Mouse (Mus musculus) cerebellum, adult (tissue): Measurements from ENCODE around the gene Nfkbil1.
"Not testable (repeated sequence)": the region's sequence is repeated elsewhere in the genome, so short reads cannot be mapped to it uniquely, and the experiment has no call there.

Experiments used
- ATAC-seq: cut with Nextera tagmentation; 2 replicates; pipeline ENCODE4 v1.9.2; 2017; ENCODE audit warnings: mild to moderate bottlenecking, moderate library complexity, mixed read lengths; ENCODE audit not compliant: insufficient number of reproducible peaks, low FRiP score, low TSS enrichment

Gene Nfkbil1

DNA sequence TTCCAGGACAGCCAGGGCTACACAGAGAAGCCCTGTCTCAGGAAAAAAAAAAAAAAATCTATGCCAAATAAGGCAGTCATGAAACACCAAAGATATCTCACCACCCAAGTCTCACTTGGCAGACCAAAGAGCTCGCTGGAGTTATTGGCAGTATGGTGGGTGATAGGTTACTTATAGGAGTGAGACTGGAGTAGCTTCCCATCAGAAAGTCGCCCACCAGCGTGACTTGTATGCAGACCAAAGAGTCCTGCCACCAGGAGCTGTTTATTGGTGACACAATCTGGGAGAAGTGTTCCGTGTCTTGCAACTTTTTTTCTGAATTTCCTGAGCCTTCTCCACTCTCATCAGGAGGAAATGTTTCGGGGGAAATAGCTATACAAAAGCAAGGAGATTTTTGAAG, 4.1 kb upstream of the Nfkbil1 start:
- no peak for ATAC-seq

DNA sequence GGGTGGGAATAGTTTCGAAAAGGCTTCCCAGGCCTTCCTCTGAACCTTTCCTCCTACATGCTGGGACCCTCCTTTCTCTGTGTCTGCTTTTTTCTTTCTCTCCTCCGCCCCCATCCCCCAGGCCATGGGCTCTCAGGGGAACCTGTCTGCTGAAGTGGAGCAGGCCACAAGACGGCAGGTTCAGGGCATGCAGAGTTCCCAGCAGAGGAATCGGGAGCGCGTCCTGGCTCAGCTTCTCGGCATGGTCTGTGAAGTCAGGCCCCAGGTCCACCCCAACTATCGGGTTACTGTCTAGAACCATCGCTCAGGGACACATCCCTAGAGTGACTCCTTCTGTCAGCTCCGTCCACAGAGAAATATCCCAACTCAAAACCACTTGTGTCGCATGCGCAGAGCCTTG, 1.9 kb upstream of the Nfkbil1 start:
- no peak for ATAC-seq

DNA sequence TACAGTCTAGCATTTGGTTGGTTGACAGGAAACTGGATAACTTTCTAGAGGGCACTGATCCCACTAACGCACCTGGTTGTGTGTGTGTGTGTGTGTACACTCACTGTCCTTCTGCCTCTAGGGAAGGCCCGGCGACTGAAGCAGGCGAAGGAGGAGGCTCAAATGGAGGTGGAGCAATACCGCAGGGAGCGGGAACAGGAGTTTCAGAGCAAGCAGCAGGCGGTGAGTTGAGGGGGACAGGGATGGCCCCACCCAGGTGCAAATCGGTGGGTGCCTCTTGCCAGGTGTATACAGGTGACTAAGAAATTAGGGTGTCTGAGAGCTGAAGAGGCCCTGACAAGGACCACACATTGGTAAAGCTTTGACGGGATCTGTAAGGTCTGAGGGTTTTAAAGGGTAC, 1.4 kb upstream of the Nfkbil1 start:
- ATAC-seq = no peak

DNA sequence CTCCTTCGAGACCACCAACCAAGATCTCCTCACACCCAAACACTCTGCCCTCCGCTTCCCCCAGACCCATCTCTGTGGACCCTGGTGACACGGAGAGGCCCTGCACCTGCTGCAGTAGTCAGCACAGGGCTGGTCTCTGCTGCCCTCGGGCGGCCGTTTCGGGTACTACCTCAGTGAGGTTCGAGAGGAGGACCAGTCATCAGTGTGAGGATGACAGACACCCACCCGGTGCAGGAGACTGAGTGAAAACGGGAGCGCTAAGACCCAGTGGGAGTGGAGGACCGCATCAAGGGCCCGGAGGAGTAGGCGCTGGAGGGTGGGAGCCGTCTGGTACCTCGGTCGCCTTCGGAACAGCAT, 776 bp upstream of the Nfkbil1 start:
- peak; percentile 77 for ATAC-seq

DNA sequence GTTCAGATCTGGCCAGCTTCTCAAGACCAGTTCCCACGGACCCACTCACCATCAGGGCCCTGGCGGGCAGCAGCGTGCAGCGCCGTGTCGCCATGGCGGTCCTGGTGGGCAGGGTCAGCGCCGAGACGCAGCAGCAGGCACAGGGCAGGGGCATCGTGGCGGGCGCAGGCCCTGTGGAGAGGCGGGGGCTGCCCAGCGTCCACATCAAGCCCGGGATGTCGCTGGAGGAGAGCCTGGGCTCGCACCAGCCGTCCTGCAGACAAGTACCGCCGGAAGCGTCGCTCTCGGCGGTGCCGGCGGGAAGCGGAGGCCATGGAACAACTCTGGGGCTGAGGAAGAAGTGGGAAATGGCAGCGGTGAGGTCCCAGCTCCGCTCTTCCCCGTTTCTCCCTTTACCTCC, 689 bp downstream of the Nfkbil1 start:
- no peak for ATAC-seq

DNA sequence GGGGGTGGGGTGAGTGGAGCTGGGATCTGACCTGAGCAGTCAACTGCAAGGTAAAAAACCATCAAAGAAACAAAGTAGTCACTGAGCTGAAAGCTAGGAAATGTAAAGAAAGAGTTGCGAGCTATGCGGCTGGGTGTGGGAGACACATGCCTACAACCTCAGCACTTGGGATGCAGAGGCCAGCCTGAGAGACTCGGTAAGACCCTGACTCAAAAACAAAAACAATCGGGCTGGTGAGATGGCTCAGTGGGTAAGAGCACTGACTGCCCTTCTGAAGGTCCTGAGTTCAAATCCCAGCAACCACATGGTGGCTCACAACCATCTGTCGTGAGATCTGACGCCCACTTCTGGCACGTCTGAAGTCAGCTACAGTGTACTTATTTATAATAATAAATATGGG, 1.5 kb downstream of the Nfkbil1 start:
- ATAC-seq = not testable (repeated sequence)

DNA sequence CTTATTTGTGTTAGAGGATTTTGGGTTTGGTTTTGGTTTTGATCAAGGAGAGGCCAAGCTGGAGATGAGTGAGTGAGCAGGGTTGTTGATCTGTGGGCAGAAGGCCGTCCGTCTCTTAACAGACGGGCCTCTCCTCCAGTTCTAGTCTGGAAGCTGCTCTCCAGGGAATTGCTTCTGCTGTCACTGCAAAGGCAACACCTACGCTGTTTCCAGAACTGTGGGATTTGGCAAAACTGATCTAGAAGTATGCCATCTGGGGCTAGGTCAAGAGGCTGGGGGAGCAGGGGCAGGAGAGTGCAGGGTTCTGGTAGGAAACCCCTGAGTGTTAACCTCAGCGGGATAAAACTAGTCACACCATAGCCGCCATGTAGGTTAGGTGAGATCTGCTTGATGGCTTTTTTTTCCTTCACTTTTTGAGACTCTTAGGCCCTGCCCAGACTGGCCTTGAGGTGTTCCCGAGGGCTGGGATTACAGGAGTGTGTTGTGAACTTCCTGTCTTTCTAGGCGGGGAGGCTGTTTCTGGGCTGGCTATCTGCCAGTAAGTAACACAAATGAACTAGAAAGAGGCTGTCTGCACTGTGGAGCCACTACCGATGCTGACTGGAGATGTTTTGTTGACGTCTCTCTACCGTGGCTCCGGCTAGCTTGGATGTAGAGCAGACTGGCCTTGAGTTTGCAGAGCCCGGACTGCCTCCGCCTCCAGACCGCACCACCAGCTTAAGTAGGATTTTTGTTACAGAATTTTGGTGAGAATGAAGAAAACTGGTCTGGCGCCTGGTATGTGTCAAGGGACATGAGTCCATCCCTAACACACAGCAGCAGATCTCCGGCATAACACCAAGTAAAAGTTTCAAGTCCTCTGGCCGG, 2.2 kb downstream of the Nfkbil1 start, which contains the start of gene Atp6v1g2:
Gene Atp6v1g2 (plus strand): TSS at position 547 of the 867 bp plus-strand sequence.
- no peak for ATAC-seq

DNA sequence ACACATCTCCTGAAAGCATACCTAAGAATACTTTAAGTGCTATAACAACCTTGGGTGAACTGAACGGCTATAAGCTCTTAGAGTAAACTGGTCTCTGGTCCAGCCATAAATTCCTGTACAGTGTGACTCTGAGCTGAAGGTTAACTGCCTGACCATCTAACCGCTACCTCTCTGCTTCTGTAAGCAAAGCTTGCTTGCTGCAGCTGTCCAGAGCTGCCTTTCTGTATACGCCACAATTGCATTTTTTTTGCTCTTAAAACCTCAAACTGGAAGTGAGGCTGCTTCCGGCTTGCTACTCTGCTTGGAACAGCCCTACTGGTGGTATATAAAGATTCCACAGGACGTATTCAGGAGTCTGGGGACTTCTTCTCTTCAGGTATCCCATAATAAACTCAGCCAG, 2.9 kb downstream of the Nfkbil1 start:
- no peak for ATAC-seq

DNA sequence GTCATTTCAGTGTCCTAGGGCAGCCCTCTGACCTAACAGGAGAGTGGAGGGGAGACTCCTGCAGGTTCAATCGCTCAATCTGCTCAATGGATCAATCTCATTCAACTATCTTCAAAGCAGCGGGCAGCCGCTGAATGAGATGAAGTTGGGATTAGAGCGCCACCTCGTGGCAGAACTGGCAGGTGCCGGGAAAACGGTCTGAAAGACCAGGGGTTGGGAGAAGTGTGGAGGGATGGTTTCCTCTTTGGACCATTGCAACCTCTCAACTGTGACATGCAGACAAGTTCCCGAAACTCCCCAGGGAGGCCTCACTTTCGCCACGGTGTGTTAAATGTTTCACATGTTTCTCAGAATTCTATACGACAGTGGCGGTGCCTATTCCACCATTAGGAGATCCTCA, 3.5 kb downstream of the Nfkbil1 start:
- no peak for ATAC-seq

DNA sequence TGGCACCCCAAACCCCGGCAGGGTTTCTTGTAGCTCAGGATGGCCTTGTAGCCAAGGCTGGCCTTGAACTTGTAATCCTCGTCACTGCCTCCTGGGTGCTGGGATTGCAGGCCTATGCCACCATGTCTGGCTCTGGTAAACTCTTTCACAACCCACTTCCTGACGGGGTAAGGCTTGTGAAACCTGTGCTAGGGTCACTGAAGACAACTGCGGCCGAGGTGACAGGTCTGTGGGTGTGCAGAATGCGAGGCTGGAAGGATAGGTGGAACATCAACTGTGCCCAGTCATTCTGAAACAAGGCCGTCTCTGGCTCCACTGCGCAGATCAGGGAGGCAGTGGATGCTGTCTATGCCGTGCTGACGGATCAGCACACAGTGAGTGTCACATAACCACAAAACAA, 4.6 kb downstream of the Nfkbil1 start:
- no peak for ATAC-seq

DNA sequence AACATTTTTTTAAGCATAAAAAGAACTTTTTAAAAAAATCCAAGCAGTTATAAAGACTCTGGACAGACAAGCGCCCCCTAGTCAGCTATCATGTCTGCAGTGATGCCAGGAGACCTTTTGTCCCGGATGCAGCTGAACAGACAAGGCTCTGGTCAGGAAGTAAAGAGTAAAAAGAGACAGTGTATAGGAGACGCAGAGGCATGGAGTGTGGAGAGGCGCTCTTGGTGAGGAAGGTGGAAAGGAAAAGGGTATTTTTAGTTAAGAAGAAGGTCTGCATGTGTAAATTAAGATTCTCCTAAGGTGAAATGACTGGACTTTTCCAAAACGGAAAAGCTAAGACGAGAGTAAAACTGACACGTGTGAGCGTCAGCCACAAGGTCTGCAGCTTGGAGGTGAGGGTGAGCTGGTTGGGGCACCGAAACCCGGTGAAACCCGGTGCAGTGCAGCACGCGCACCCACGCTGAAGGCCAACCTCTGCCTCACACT, 9.0 kb downstream of the Nfkbil1 start:
- ATAC-seq = no peak

DNA sequence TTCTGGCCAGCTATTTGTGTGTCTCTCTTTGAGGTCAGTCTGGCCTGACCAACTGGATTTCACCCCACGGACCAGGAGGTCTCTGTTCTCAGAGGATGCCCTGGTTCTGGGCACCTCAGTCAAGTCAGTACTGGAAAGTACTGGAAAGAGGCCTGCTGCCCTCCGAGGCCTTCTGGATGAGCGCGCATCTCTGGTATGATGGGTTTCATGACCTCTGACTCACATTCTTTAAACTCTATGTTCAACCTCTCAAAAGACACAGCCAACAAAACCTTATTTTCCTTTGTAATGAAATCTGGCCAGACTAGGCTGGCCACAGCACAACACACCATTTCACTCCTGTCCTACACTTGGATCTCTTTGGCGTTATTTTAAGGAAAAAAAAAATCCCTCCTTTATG, 10.1 kb downstream of the Nfkbil1 start:
- no peak for ATAC-seq

DNA sequence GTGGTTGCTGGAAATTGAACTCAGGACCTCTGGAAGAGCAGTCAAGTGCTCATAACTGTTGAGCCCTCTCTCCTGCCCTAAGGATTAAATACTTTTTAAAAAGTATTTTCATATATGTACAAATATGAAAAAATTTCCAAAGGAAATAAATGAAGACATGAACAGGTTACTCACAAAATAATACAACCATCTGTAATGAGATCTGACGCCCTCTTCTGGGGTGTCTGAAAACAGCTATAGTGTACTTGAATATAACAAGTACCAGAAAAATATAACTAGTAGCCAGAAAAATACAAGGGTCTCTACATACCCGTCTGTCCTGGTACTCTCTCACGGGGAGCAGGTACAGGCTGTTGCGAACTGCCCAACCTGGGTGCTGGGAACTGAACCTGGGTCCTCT, 11.0 kb downstream of the Nfkbil1 start:
- ATAC-seq = no peak

DNA sequence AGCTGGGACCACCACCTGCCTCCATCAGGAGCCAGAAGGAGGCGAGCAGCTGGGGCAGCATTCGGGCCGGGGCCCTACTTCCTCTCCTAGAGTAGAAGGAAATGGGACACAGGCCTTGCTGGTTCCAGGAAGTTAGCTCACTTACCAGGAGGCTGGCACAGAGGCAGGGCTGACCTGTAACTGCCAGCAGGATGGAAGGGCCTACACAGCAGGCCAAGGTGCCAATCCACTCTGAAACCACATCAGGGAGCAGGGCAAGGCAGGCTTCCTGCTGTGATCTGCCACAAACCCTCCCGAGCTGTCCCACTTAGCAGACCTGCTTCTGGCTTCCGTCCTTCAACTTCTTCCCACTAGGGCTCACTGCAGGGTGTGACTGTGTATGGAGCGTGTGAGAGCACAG, 13.3 kb downstream of the Nfkbil1 start:
- no peak for ATAC-seq

DNA sequence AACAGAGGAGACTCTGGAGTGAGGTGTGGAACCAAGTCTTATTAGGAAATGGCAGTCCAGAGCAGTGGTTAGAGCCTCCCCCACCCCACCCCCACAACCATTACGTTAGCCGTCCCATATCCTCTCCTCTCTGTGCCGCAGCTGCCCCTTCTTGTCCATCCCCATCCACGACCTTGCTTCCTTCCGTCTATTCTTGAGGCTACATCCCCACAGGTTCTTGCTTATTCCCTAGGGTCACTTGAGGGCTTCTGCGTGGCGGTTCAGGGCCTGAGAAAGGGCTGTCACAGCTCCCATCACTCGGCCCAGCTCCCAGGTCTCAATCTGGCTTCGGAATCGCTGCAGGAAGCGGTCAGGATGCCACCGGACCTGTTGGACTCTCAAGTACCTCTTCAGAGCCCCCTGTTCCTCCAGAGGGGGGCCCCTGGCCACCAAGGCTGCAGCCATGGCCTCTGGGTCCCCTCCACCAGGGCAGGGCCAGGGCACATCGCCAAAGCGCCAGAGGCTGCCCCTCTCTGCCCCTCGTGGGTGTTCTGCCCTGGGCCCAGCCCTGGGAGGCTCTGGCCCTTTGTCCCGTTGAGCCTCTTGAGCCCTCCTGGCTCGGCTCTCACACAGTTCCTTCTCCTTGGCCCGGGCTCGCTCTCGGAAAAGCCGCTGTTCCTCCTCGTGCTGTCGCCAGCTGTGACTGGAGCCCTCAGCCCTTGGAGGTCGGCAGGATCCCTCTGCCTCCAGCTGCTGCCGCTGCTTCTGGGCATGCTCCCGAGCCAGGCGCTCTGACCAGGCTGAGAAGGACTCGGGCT, 15.2 kb downstream of the Nfkbil1 start, which contains the start of gene Gm16181:
Gene Gm16181 (plus strand): TSS at position 679 of the 797 bp plus-strand sequence.
- no peak for ATAC-seq

DNA sequence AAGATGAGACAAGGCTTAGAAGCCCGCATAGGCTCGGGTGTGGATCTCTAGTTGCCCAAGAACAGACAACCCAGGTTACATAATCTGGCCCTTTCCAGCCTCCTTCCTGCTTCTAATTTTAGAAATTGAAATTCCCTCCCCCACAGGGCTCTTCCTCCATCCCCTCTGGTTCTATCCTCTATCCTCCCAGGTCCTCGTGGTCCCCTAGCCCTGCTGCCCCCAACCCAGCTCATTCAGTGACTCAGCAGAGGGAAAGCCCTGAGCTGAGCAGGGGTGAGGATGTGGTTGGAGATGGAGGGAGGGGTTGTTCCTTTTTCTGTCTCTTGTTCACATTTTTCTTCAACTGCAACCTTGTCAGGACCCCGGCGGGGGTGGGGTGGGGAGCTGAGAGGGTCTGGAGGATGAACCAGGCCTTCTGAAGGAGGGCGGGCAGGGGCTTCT, 16.0 kb downstream of the Nfkbil1 start:
- ATAC-seq = no peak; the same call in 1 of the 2 replicates

DNA sequence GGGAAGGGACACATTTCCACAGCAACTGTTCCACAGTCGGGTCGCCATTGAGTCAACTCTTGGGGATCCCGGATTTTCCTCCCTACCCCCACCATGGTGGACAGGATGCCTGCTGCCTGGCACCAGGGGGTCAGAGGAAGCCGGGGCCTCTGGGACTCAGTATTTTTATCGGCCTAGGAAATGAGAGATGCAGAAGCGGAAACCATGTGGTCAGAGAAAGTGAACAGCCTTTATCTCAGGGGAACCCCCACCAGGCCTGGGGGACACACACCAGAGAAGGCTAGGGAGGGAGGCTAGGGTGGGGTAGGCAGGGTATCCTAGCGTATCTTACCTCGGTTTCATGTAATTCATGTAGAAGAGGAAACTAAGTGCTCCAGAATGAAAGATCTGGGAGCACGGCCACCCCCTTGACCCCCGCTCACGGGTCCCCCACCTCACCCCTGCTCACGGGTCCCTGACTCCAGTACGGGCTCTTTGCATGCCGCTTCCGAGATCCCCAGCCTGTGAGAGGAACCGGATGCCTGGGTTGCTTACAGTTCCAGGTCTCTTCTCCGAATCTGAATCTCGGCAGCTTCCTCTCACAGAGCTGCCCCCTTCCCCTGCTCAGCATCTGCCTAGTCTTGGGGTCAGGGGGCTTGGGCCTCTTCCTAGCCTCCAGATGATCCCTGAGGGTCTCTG, 16.9 kb downstream of the Nfkbil1 start:
- no peak for ATAC-seq

DNA sequence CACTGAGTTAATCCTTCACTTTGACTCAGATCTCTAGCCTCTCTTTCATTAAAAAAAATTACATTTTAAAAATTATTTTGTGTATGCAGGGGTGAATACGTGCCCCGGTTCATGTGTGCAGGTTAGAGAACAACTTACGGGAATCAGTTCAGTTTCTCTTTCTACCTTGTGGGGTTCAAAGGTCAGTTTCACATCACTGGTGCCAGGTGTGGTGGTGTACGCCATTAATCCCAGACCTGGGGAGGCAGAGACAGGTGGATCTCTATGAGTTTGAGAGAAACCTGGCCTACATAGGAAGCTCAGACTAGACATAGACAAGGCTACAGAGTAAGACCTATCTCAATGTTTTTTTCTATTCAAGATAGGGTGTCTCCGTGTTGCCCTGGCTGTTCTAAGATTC, 22.5 kb downstream of the Nfkbil1 start:
- ATAC-seq = no peak

DNA sequence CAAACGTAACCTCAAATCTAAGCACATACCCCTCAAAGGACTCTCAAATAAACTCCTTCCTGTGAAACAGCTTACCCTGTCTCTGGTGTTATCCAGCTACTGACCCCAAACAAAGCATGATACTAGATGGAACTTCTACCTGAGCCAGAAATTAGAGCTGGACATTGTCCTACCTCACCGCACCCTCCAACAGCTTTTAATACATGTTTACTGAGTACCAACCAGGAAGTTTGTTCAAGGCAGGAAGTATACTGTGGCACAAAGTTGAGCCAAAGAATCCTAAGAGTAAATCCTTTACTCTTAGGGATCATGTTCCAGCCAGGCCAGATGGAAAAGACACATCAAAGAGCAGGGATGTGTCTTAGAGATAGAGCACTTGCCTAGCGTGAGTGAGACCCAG, 25.0 kb downstream of the Nfkbil1 start:
- ATAC-seq = no peak

DNA sequence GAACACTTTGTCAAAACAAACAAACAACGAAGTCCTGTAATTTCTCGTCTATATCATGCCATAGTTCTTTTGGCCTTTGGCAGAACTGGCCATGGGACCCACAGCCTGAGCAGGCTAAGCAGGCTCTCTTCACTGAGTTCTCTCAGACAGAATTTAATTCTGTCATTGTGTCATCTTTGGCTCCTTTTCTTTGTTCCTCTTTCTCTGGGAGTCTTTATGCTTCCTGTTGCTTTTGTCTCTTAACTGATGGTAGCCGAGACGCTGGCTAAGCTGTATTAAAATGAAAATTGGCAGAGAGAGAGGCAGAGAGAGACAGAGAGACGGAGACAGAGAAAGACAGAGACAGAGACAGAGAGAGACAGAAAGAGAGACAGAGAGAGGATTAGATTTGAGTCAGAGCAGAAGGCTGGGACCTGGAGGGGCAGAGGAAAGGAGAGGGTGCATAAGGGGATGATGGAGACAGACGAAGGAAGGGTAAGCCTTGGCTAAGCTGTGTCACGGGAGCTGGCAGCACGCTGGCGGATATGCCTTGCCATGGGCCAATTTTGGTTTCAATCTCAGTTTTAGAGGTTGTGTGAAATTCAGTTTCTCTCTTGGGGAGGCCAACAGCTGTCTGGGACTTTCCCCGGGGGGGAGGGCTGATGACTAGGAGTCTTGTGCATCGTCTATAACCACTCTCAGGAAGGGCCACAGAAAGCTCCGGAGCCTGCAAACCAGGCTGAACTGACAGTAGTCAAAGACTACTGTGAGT, 25.6 kb downstream of the Nfkbil1 start:
- no peak for ATAC-seq
